Mouse (Mus musculus) neural tube, embryonic 10.5 days (tissue): ENCODE measurements around the gene Gm9837.

Experiments
- DNase-seq: peaks from one replicate; pipeline ENCODE4 v3.0.0-alpha.2; 2017; ENCODE audit warnings: low spot score; ENCODE audit errors: extremely low spot score

Gene Gm9837

GRCm38 (mm10) chr11:53425711-53426255, 44.5 kb downstream of the Gm9837 start:
- DNase-seq = no peak

GRCm38 (mm10) chr11:53425251-53425650, 45.0 kb downstream of the Gm9837 start:
- no peak for DNase-seq

- no peak for DNase-seq
These were observed 45.5 kb downstream of the Gm9837 start for GRCm38 (mm10) chr11:53424826-53425225.

GRCm38 (mm10) chr11:53423036-53423435, 47.2 kb downstream of the Gm9837 start, which contains the start of gene Leap2:
Leap2 (minus strand) TSS chr11:53423170.
- no peak for DNase-seq
